Mouse (Mus musculus) cerebellum, adult 8-10 months (tissue): ENCODE measurements at regions not wholly inside any gene's neighbourhood (a gene's known extent, or its start where the extent isn't known, plus 50 kb on each side); places are given as distances from the start of the nearest gene placed in this dataset.

Experiments
- DNase-seq: peaks from one replicate; pipeline ENCODE4 v3.0.0; 2022

DNA sequence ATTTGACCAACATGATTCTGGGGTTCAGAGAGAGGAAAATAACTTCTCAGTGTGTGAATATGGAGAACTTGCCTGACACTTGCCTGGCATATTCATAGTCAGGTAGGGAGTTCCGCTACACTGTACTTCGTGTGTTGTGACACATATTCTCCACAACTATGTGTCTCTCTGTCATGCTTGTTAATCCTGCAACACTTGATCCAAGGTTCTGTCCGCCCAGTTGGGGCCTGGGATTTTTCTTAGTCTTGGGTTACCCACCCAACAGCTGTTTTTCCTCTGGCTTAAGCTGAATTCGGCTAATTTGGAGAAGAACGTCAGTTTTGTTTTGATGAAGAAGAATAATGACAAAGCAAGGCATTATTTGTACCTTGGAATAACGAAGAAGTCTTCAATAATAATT, 168.8 kb upstream of the Tnp1 start:
- DNase-seq: no peak

- no peak for DNase-seq
These were observed 163.1 kb upstream of the Tnp1 start for GRCm38 (mm10) chr1:73178810-73179209.

GRCm38 (mm10) chr1:73177076-73177475, 161.4 kb upstream of the Tnp1 start:
- no peak for DNase-seq

- DNase-seq: no peak
These were observed 154.9 kb upstream of the Tnp1 start for GRCm38 (mm10) chr1:73170668-73171008.

- no peak for DNase-seq
These were observed 154.4 kb upstream of the Tnp1 start for GRCm38 (mm10) chr1:73169929-73170667.

- DNase-seq: no peak
These were observed 153.6 kb upstream of the Tnp1 start for GRCm38 (mm10) chr1:73169077-73169869.

DNA sequence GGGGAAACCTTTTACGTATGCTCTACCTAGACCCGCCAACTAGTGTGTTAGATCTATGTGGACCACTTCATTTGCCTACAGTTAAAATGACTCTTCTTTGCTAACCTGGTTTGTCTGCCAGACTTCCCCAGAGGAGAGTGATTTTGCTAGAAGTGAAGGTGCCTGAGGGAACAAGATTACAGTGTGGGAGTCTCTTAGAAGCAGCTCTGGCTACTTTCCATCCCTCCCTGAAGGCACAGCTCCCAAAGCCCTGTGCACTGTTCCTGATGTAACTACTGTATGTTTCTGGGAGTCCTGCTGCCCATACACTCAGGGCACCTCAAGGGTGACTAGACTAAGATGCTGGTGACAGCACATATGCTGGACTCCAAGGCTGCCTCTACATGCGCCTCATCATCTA, 144.5 kb upstream of the Tnp1 start:
- DNase-seq: no peak

- no peak for DNase-seq
These were observed 143.8 kb upstream of the Tnp1 start for GRCm38 (mm10) chr1:73159405-73159976.

- DNase-seq: no peak
These were observed 137.9 kb upstream of the Tnp1 start for GRCm38 (mm10) chr1:73153438-73154097.

GRCm38 (mm10) chr1:73149926-73150325, 134.2 kb upstream of the Tnp1 start:
- DNase-seq: no peak

DNA sequence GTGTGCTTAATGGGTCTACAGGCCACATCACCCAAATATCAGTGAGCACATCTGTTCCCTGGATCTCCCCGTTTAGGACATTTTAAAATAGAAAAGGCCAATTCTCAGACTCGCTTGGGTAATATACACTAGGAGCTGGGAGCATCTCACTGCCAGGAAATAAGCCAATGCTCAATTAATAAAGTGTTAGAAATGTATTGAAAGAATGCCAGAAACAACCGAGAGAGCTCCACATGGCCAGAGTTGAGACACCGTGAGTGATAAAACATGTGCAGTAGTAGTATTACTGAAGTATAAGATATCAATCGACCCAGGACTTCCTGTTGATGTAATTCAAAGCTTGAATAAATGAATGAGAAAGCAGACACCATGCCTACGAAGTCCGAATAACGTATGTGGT, 127.1 kb upstream of the Tnp1 start:
- no peak for DNase-seq

DNA sequence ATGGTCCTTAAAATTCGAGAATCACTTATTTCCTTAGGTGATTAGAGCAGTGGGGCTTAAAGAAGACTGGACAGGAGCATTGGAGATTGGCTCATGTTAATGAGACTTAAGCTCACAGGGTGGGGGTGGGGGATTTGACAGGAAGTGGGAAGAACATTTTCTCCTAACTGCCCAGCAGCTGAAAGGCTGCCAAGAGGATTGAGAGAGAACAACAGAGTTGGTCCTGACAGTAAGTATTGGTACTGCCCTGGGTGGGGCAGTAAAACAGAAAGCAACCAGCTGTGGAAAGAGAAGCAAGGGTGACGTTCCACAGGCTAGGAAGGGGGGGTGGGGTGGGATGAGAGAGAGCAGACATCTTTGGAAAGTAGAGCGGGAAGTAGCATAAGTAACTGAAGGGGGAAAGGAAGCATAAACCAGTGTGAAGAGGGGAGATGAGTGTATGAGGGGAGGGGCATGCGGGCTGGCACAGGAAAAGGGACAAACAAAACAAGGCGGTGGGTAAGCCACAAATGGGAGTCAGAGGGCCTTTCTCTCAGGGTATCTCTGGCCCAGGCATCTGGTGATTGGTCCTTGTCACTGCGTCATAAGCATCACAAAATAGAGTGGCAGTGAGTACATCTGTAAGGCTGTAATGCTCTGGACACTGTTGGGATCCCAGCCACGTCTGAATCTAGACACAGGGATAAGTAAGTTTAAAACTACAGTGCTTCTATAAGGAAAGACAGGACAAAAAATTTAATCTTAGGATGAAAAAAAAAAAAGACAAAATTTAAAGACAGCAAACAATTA, 125.0 kb upstream of the Tnp1 start:
- DNase-seq: no peak

- no peak for DNase-seq
These were observed 114.6 kb upstream of the Tnp1 start for GRCm38 (mm10) chr1:73130215-73130861.

- no peak for DNase-seq
These were observed 107.3 kb upstream of the Tnp1 start for GRCm38 (mm10) chr1:73123012-73123411.

- no peak for DNase-seq
These were observed 103.0 kb upstream of the Tnp1 start for GRCm38 (mm10) chr1:73118661-73119060.

DNA sequence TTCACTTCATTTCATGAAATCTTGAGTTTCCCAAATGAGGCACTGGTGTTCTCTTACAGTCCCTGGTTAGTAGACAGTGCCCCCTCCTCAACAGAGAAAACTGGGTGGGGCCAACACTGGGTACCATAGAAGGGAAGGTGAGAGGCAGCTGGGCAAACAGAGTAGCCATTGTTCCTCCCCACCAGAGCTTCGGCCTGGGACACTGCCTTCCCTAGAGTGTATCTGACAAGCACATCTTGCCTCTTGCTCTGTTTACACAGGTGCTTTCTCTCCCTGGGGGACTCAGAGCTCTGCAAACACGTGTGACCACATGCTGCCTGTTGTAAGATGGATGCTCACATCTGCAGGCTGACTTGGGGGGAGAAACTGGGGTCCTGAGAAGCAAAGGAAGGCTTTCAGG, 100.8 kb upstream of the Tnp1 start:
- DNase-seq: no peak

GRCm38 (mm10) chr1:73115854-73116253, 100.1 kb upstream of the Tnp1 start:
- no peak for DNase-seq

DNA sequence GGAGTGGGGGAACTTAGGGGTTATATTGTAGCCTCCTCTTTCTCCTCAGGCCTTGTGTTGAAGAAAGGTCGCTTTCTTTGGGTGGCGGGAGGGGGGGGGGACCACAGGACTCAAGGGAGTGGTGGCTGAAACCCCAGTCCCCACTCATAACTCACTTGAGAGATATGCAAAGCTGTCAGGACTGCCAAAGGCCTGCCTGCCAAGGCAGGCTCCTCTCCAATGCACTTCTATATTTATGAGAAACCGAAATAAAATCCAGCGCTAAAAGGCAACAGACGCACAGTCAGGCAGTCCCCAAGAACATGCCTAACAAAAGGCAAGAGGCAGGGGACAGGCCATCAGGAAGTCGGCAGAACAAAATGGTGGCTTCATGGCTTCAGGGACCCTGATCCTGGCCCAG, 97.4 kb upstream of the Tnp1 start:
- DNase-seq: no peak

GRCm38 (mm10) chr1:73112711-73113110, 97.0 kb upstream of the Tnp1 start:
- DNase-seq: no peak

- no peak for DNase-seq
These were observed 96.2 kb upstream of the Tnp1 start for GRCm38 (mm10) chr1:73111911-73112310.

DNA sequence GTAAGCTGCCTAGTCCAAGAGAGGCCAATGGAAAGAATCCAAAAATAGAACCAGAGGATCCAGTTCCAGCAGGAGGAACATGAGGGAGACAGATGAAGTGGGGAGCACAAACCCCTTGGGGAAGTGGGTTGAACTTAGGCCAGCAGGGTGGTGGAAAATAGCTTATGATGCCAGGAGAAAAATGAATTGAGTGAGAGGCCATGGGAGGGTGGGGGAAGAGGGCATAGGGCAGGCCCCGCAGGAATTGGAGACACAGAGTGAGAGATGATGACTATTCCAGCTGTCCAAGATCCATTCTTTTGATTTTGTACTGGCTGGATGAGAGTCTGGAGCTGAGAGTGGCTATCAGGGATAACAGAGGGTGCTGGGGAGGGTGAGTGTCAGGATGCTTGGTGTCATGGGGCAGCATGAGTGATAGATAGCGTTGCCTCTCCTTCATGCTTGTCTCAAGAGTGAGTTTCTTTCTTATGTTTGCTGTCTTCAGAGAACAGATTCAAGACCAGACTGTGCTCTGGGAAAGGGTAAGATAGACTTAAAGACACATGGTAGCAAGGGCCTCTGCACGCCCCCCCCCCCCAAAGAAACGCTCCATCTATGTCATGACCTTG, 90.3 kb upstream of the Tnp1 start:
- DNase-seq: no peak
